In the genomic region with DNA sequence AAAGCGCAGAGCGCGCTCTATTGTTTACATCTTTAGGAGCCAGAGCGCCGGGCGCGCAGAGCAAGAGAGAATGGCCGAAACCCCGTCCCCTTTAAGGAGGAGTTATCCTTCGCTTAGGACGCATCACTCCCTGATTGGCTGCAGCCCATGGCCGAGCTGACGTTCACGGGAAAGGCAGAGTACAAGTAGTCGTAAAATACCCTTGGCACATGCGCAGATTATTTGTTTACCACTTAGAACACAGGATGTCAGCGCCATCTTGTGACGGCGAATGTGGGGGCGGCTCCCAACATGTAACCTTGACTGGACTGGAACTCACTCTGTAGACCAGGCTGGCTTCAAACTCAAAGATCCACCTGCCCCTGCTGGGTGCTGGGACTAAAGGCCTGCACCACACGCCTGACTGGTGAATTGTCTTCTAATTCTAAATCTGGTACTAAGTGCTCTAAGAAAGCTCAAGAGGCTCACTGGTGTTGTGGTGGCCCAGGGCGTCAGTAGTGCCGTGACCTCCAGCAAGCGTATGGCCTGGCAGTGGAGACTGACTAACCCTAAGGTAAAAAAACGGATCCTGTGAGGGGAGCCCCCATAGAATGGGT, we compare ENCODE assay signal across 8 mouse cellular contexts. TPM values are rescaled to one million over a fixed set of nuclear protein-coding genes. Genes with fewer than 3 reads are reported as not detected.
DNase-seq lines count a peak whose midpoint lies in the region; ATAC-seq and TF ChIP-seq lines count a peak whose summit lies in the region.
"Not testable (repeated sequence)": the region's sequence is repeated elsewhere in the genome, so short reads cannot be mapped to it uniquely, and the experiment has no call there.

No protein-coding gene starts in this region.

- peak; percentile 75; the same call in 1 of the 2 replicates for TF ChIP-seq POLR2A in lung, adult 2 months (IDR thresholded peaks at IDR 0.05; ENCODE audit: borderline replicate concordance, extremely low read depth, low read depth, low read length)

- DNase-seq in R1 (ENCODE audit: low read depth, low spot score), result peak; percentile 76
- DNase-seq in cerebellum, postnatal 36 days, result peak; percentile 56 to 57
- DNase-seq in forebrain, postnatal 0 days, result peak; percentile 71
- DNase-seq in hindbrain, embryonic 11.5 days (ENCODE audit: low spot score), result peak; percentile 64
- DNase-seq in kidney, postnatal 25 days, result peak; percentile 60 to 75
- DNase-seq in lung, adult 2 months, result peak; percentile 40
- peak; percentile 60 for DNase-seq in neural tube, embryonic 10.5 days (ENCODE audit: extremely low spot score, low spot score)
- peak; percentile 68 for DNase-seq in stomach, postnatal 0 days (ENCODE audit: low spot score)

- H3K36me3 ChIP-seq in forebrain, postnatal 0 days (ENCODE audit: insufficient read depth); hindbrain, embryonic 11.5 days (ENCODE audit: control insufficient read depth, insufficient read depth, low read length); stomach, postnatal 0 days (ENCODE audit: control insufficient read depth, insufficient read depth, low read length): not testable (repeated sequence)

- H3K4me2 ChIP-seq in forebrain, postnatal 0 days (ENCODE audit: low read depth), result peak overlapping the region; percentile 56
- H3K4me2 ChIP-seq in hindbrain, embryonic 11.5 days (replicated peaks; ENCODE audit: low read depth, low read length), result peak overlapping the region; percentile 47
- peak overlapping the region; percentile 74 for H3K4me2 ChIP-seq in stomach, postnatal 0 days (replicated peaks; ENCODE audit: low read depth)

- H3K27ac ChIP-seq in forebrain, postnatal 0 days (ENCODE audit: low read depth, low read length), result peak overlapping the region; percentile 92
- H3K27ac ChIP-seq in hindbrain, embryonic 11.5 days (ENCODE audit: low read depth, low read length), result peak overlapping the region; percentile 55
- peak overlapping the region; percentile 98 for H3K27ac ChIP-seq in stomach, postnatal 0 days (replicated peaks)

- H3K4me3 ChIP-seq in forebrain, postnatal 0 days (ENCODE audit: low read depth, low read length), result peak overlapping the region; percentile 46
- H3K4me3 ChIP-seq in hindbrain, embryonic 11.5 days (ENCODE audit: low read depth, low read length), result peak overlapping the region; percentile 38
- peak overlapping the region; percentile 66 for H3K4me3 ChIP-seq in lung, adult 2 months (replicated peaks; ENCODE audit: extremely low read depth, low read depth, low read length)
- H3K4me3 ChIP-seq in stomach, postnatal 0 days (ENCODE audit: low read depth, low read length), result peak overlapping the region; percentile 59

- ATAC-seq in forebrain, postnatal 0 days, result peak; percentile 84
- peak; percentile 86 for ATAC-seq in hindbrain, embryonic 11.5 days (ENCODE audit: low FRiP score)
- peak; percentile 83 for ATAC-seq in stomach, postnatal 0 days (ENCODE audit: low FRiP score, low TSS enrichment)

- not testable (repeated sequence) for H3K27me3 ChIP-seq in forebrain, postnatal 0 days (ENCODE audit: insufficient read depth, low read length); hindbrain, embryonic 11.5 days (ENCODE audit: control insufficient read depth, insufficient read depth, low read length); stomach, postnatal 0 days (ENCODE audit: control insufficient read depth, insufficient read depth, low read length)

- not testable (repeated sequence) for TF ChIP-seq CTCF in forebrain, postnatal 0 days (IDR thresholded peaks at IDR 0.05; ENCODE audit: low read depth); lung, adult 2 months (IDR thresholded peaks at IDR 0.05; ENCODE audit: insufficient read depth, low read length)
- TF ChIP-seq CTCF in stomach, postnatal 0 days (IDR thresholded peaks at IDR 0.05; ENCODE audit: low read depth), result peak; percentile 32

- H3K4me1 ChIP-seq in forebrain, postnatal 0 days (ENCODE audit: insufficient read depth); hindbrain, embryonic 11.5 days (replicated peaks; ENCODE audit: control insufficient read depth, insufficient read depth, low read length); stomach, postnatal 0 days (replicated peaks; ENCODE audit: control insufficient read depth, insufficient read depth): not testable (repeated sequence)
- peaks cover 16% of the 10 kb centered on the region for H3K4me1 ChIP-seq in lung, adult 2 months (ENCODE audit: control insufficient read depth, insufficient read depth, low read length)

- H3K9ac ChIP-seq in forebrain, postnatal 0 days, result peak overlapping the region; percentile 48
- peak overlapping the region; percentile 44 for H3K9ac ChIP-seq in hindbrain, embryonic 11.5 days (ENCODE audit: low read depth, low read length)
- peak overlapping the region; percentile 88 for H3K9ac ChIP-seq in stomach, postnatal 0 days (ENCODE audit: low read length)

- 5% methylated on average over 22 of the region's 25 CpGs for WGBS in forebrain, postnatal 0 days
- WGBS in hindbrain, embryonic 11.5 days, result 8% methylated on average over 21 of the region's 25 CpGs
- WGBS in lung, adult 2 months, result 1% methylated on average over 24 of the region's 25 CpGs
- 16% methylated on average over 20 of the region's 25 CpGs for WGBS in stomach, postnatal 0 days

- TF ChIP-seq EP300 in stomach, postnatal 0 days (optimal IDR thresholded peaks at IDR 0.05), result not testable (repeated sequence)

- H3K9me3 ChIP-seq in forebrain, postnatal 0 days (ENCODE audit: low read length); hindbrain, embryonic 11.5 days (ENCODE audit: control insufficient read depth, low read length); stomach, postnatal 0 days (ENCODE audit: control insufficient read depth, low read length): not testable (repeated sequence)

RNA-seq across cellular contexts. Expression of a gene that starts 4.3 kb away (rescaled TPM):
- total RNA-seq in forebrain, postnatal 0 days (2014; rRNA removed), result 0.43 TPM in 1 of 2 replicates, not detected in the other
- 0.08 and 0.13 TPM in 2 replicates for polyA plus RNA-seq in forebrain, postnatal 0 days (2015; fragmentation: Nextera tagmentation; extraction: Ambion mirVana)
- 0.53 and 0.54 TPM in 2 replicates for polyA plus RNA-seq in hindbrain, embryonic 11.5 days (2014; fragmentation: Nextera tagmentation; extraction: Ambion mirVana)
- polyA plus RNA-seq in lung, adult 2 months (2012; rRNA removed), result not detected in 2 replicates
- polyA plus RNA-seq in stomach, postnatal 0 days (2015; fragmentation: Nextera tagmentation; extraction: Ambion mirVana), result 0.44 TPM in 1 of 2 replicates, not detected in the other

RNA-seq across cellular contexts. Expression of a gene that starts 18.1 kb away (rescaled TPM):
- total RNA-seq in forebrain, postnatal 0 days (2014; rRNA removed), result 49.2 and 55.1 TPM in 2 replicates
- polyA plus RNA-seq in forebrain, postnatal 0 days (2015; fragmentation: Nextera tagmentation; extraction: Ambion mirVana), result 38.8 and 53.5 TPM in 2 replicates
- 75.2 and 79.2 TPM in 2 replicates for polyA plus RNA-seq in hindbrain, embryonic 11.5 days (2014; fragmentation: Nextera tagmentation; extraction: Ambion mirVana)
- 15.6 and 35.7 TPM in 2 replicates for polyA plus RNA-seq in lung, adult 2 months (2012; rRNA removed)
- polyA plus RNA-seq in stomach, postnatal 0 days (2015; fragmentation: Nextera tagmentation; extraction: Ambion mirVana), result 30.9 and 34.1 TPM in 2 replicates

RNA-seq across cellular contexts. Expression of a gene that starts 18.1 kb away (rescaled TPM):
- 171 and 202 TPM in 2 replicates for total RNA-seq in forebrain, postnatal 0 days (2014; rRNA removed)
- polyA plus RNA-seq in forebrain, postnatal 0 days (2015; fragmentation: Nextera tagmentation; extraction: Ambion mirVana), result 353 and 391 TPM in 2 replicates
- polyA plus RNA-seq in hindbrain, embryonic 11.5 days (2014; fragmentation: Nextera tagmentation; extraction: Ambion mirVana), result 182 and 211 TPM in 2 replicates
- 151 and 176 TPM in 2 replicates for polyA plus RNA-seq in lung, adult 2 months (2012; rRNA removed)
- polyA plus RNA-seq in stomach, postnatal 0 days (2015; fragmentation: Nextera tagmentation; extraction: Ambion mirVana), result 196 and 203 TPM in 2 replicates

RNA-seq across cellular contexts. Expression of a gene that starts 18.3 kb away (rescaled TPM):
- total RNA-seq in forebrain, postnatal 0 days (2014; rRNA removed), result 56.6 and 59.5 TPM in 2 replicates
- polyA plus RNA-seq in forebrain, postnatal 0 days (2015; fragmentation: Nextera tagmentation; extraction: Ambion mirVana), result 72.5 and 72.7 TPM in 2 replicates
- polyA plus RNA-seq in hindbrain, embryonic 11.5 days (2014; fragmentation: Nextera tagmentation; extraction: Ambion mirVana), result 33.4 and 35.2 TPM in 2 replicates
- 85.2 and 86.7 TPM in 2 replicates for polyA plus RNA-seq in lung, adult 2 months (2012; rRNA removed)
- polyA plus RNA-seq in stomach, postnatal 0 days (2015; fragmentation: Nextera tagmentation; extraction: Ambion mirVana), result 36.5 and 38.6 TPM in 2 replicates

RNA-seq across cellular contexts. Expression of a gene that starts 39.7 kb away (rescaled TPM):
- total RNA-seq in forebrain, postnatal 0 days (2014; rRNA removed), result 72.5 and 93.5 TPM in 2 replicates
- 379 and 481 TPM in 2 replicates for polyA plus RNA-seq in forebrain, postnatal 0 days (2015; fragmentation: Nextera tagmentation; extraction: Ambion mirVana)
- 392 and 442 TPM in 2 replicates for polyA plus RNA-seq in hindbrain, embryonic 11.5 days (2014; fragmentation: Nextera tagmentation; extraction: Ambion mirVana)
- polyA plus RNA-seq in lung, adult 2 months (2012; rRNA removed), result 68.1 and 94.3 TPM in 2 replicates
- 279 and 293 TPM in 2 replicates for polyA plus RNA-seq in stomach, postnatal 0 days (2015; fragmentation: Nextera tagmentation; extraction: Ambion mirVana)

Comparison
In these comparisons a context has a peak if more than half of its experiments do, and no peak if none do; other contexts are left out.
1. Peak in every context shown above with its lines: DNase-seq, ATAC-seq, H3K4me3 ChIP-seq and H3K27ac ChIP-seq.